Mouse (Mus musculus) lung, adult 2 months (tissue): ENCODE results near the gene Ssh1. TPM values are rescaled to one million over a fixed set of nuclear protein-coding genes. Genes with fewer than 3 reads are reported as not detected.

Source experiments
- DNase-seq: peaks from one replicate; pipeline ENCODE4 v3.0.0; 2022
- H3K4me1 ChIP-seq: fragments of 200-500 bp; 2 replicates; pipeline ENCODE4 v1.6.1; 2011; ENCODE audit warnings: low read length; ENCODE audit not compliant: control insufficient read depth, insufficient read depth
- H3K4me3 ChIP-seq: fragments of 200-500 bp; replicated peaks from 2 replicates; pipeline ENCODE3; 2011; ENCODE audit warnings: low read depth, mild to moderate bottlenecking, control low read depth, low read length; ENCODE audit errors: extremely low read depth
- CTCF ChIP-seq: fragments of 200-500 bp; IDR thresholded peaks from 2 replicates; pipeline ENCODE4 v1.5.1; 2011; ENCODE audit warnings: mild to moderate bottlenecking, low read length, control low read depth; ENCODE audit not compliant: insufficient read depth
- POLR2A ChIP-seq: fragments of 200-500 bp; IDR thresholded peaks from 2 replicates; pipeline ENCODE4 v1.6.1; 2011; ENCODE audit warnings: low read depth, mild to moderate bottlenecking, control low read depth, low read length, borderline replicate concordance; ENCODE audit errors: extremely low read depth
- whole genome bisulfite sequencing: fragments of 180-500 bp; shearing (Covaris S2); methylation state at CpG from one replicate; pipeline ENCODE4 v1.1.7; 2018; 5-methylcytosine and 5-hydroxymethylcytosine counted together
- polyA plus RNA-seq: library from polyadenylated mRNA; depleted of rRNA; stranded (reverse); fragments of >200 nt; gene quantifications from 2 replicates; pipeline ENCODE4 v1.2.3, GENCODE M21; 2012

Ssh1 gene
- polyA plus RNA-seq, 1 experiment, result 27.3 TPM

- no peak for TF ChIP-seq POLR2A
- peak; percentile 91 for TF ChIP-seq CTCF
- WGBS, result 5% methylated on average over 4 of the region's 4 CpGs
- Histone ChIP-seq H3K4me1 (peaks cover 12% of the 10 kb centered on the region), H3K4me3 (no peak overlapping the region)
- DNase-seq, result peak; percentile 91
These were observed 37.2 kb downstream of the Ssh1 start for GRCm38 (mm10) chr5:113956510-113956909.

DNA sequence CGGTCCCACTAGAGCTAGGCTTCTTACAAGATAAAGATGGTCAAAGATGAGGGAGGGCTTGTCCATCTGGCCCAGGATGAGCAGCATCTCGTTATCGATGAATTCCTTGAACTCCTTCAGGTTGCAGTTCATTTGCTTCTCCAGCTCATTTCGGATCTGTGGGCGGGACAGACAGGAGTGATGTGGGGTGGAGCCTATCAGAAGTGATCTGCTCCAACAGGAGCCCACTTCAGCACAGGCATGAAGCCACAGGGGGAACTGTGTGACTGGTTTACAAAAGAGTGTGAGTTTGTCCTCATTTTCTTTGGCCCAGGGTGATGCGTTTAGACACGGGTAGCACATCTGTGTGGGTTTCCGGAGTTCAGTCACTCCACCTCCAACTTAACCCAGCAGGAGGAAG lies 38.0 kb downstream of the Ssh1 start:
- 82% methylated on average over 8 of the region's 8 CpGs for WGBS
- TF ChIP-seq POLR2A (no peak), CTCF (no peak)
- no peak for DNase-seq

DNA sequence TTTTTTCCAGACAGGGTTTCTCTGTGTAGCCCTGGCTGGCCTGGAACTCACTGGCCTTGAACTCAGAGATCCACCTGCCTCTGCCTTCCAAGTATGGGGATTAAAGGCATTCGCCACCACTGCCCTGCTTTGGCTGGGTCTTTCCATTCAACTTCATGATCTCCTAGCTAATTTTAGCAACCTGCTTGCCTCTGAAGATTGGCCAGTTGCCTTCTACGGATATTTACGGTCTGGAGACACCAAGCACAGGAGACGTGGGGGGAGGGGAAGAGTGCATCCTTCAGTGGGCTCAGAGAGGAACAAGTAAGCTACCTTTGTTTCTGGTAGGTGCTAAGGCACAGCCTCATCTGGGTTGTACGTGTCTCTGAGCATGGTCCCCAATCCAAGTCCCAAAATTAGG lies 38.4 kb downstream of the Ssh1 start:
- Histone ChIP-seq H3K4me1 (peaks cover 22% of the 10 kb centered on the region), H3K4me3 (no peak overlapping the region)
- TF ChIP-seq CTCF, result no peak
- no peak for TF ChIP-seq POLR2A
- no peak for DNase-seq
- 72% methylated on average over 5 of the region's 5 CpGs for WGBS

More for the DNA sequence above, 38.0 kb downstream of the Ssh1 start:
- Histone ChIP-seq H3K4me1 (peaks cover 18% of the 10 kb centered on the region), H3K4me3 (no peak overlapping the region)

GRCm38 (mm10) chr5:113954421-113954820 lies 39.3 kb downstream of the Ssh1 start:
- TF ChIP-seq POLR2A, result no peak
- TF ChIP-seq CTCF, result peak; percentile 87
- 7% methylated on average over 7 of the region's 7 CpGs for WGBS

GRCm38 (mm10) chr5:113952519-113952918 lies 41.2 kb downstream of the Ssh1 start:
- no peak for TF ChIP-seq CTCF
- TF ChIP-seq POLR2A, result no peak
- DNase-seq, result no peak
- H3K4me1 ChIP-seq, result peaks cover 26% of the 10 kb centered on the region
- WGBS, result 47% methylated on average over 10 of the region's 10 CpGs
- no peak overlapping the region for H3K4me3 ChIP-seq

More at GRCm38 (mm10) chr5:113954421-113954820, 39.3 kb downstream of the Ssh1 start:
- DNase-seq, result peak; percentile 79
- Histone ChIP-seq H3K4me3 (no peak overlapping the region), H3K4me1 (peaks cover 26% of the 10 kb centered on the region)

DNA sequence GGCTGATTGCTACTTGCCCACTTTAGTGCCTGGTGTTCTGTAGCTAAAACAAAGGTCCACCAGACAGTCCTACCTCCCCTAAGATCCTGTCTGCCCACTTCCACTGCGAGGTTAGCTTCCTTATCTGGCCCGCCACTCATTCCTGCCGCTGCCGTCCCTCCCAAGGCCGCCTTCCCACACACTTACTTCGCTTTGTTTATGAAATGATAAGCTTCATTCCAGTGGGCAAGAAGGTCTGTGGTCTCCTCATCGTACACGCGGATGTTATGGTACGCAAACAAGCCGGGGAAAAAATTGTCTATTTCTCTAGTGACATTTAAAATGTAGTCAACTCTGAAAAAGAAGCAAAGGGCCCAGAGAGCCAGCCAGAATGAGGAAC lies 42.0 kb downstream of the Ssh1 start:
- Histone ChIP-seq H3K4me1 (peaks cover 26% of the 10 kb centered on the region), H3K4me3 (no peak overlapping the region)
- WGBS, result 34% methylated on average over 11 of the region's 11 CpGs
- TF ChIP-seq CTCF, result no peak
- no peak for TF ChIP-seq POLR2A
- DNase-seq, result no peak

- no peak for TF ChIP-seq CTCF
- TF ChIP-seq POLR2A, result no peak
- 56% methylated on average over 19 of the region's 19 CpGs for WGBS
- H3K4me1 ChIP-seq, result peaks cover 26% of the 10 kb centered on the region
- no peak for DNase-seq
- no peak overlapping the region for H3K4me3 ChIP-seq
These were observed 42.7 kb downstream of the Ssh1 start for GRCm38 (mm10) chr5:113950786-113951692.

DNA sequence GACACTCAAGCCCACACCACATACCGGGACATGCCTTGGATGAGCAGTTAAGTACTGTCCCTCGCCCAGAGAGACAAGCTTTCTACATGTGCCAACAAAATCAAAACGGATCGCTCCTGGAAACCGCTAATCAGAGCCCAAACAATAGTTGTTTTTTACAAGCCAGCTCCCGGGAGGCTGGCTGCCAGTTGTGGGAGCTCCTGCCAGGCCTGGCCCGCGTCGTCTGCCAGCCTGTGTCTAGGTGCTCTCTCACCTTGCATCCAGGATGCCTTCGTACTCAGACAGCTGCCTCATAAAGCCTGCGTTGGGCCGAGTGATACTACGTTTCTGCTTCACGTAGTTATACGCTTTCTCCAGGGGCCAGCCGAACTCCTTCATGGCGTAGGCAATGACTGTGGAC lies 43.6 kb downstream of the Ssh1 start:
- 67% methylated on average over 17 of the region's 17 CpGs for WGBS
- no peak for DNase-seq
- no peak for TF ChIP-seq POLR2A
- TF ChIP-seq CTCF, result no peak
- Histone ChIP-seq H3K4me3 (no peak overlapping the region), H3K4me1 (peaks cover 26% of the 10 kb centered on the region)

DNA sequence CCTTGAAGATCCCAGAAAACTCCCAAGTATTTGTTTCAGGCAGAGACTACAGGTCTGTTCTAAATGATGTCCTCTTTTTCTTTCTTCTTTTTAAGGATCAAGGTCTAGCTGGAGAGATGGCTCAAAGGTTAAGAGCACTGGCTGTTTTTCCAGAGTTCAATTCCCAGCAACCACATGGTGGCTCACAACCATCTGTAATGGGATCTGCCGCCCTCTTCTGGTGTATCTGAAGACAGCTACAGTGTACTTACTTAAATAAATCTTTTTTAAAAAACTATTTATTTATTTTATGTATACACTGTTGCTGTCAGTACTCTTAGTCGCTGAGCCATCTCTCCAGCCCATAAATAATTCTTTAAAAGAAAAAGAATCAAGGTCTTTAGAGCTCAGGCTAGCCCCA lies 46.4 kb downstream of the Ssh1 start:
- WGBS, result 81% methylated on average over 2 of the region's 2 CpGs
- Histone ChIP-seq H3K4me3 (no peak overlapping the region), H3K4me1 (peaks cover 18% of the 10 kb centered on the region)
- TF ChIP-seq POLR2A (no peak), CTCF (no peak)
- DNase-seq, result no peak

DNA sequence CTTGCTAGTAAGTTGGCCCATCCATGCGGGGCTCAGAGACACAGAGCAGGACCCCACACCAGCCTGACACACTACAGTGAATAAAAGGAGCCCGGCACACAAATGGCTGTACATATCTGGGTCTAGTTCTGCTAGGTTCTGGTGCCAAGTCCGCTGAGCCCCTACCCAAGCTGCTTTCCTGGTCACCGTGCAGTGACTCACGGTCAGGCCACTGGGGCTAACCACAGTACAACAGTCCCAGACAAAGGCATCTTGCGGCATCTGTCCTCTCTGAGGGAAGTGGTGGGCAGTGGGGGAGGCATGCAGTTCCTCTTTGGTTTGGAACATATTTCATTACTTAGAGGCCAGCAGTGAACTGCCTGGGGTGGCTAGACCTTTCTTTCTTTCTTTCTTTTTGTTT lies 48.6 kb downstream of the Ssh1 start:
- DNase-seq, result no peak

More for the DNA sequence above, 48.6 kb downstream of the Ssh1 start:
- 84% methylated on average over 6 of the region's 6 CpGs for WGBS
- H3K4me1 ChIP-seq, result peaks cover 2% of the 10 kb centered on the region; the same call in 1 of the 2 replicates
- H3K4me3 ChIP-seq, result no peak overlapping the region
- no peak for TF ChIP-seq CTCF
- no peak for TF ChIP-seq POLR2A
